Comparison of ENCODE assay signal across 14 mouse cellular contexts in the genomic region with DNA sequence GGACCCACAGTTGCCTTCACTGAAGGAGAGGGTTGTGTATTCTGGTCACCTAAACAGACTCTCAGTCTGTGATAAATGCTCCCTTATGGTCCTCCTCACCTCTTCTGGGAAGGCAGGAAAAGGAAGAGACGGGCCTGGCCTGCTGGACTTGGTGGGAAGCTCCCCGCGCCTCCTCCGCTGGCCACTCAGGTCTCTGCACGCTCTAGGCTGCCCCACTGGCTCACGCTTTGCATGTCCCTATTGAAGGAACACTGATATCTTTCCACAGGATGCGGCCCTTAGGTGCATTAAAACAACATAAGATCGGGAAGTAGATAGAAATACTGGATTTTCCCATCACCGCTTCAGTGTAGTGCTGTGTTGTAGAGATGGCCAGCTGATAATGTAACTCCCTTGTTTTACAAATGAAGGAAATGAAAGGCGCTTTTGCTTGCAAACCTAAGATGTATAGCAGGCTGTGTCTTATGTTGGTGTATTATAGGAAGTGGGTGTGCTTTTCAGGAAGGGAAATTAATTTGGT.
"Had no signal": no experiment of that assay in that cellular context is flagged by ENCODE, and none has a peak within 500 bp of the region (broad histone marks: within the 10 kb centered on the region; RNA-seq: fewer than 3 reads in every experiment).

No protein-coding gene starts in this region.

- H3K4me2 ChIP-seq: limb, embryonic 12.5 days; liver, embryonic 13.5 days; midbrain, embryonic 12.5 days; neural tube, embryonic 13.5 days had no signal

- H3K9me3 ChIP-seq: limb, embryonic 12.5 days; liver, embryonic 13.5 days; midbrain, embryonic 12.5 days; neural tube, embryonic 13.5 days had no signal

- ATAC-seq: liver, postnatal 0 days; midbrain, embryonic 16.5 days had no signal

- H3K27me3 ChIP-seq: limb, embryonic 12.5 days; liver, embryonic 13.5 days; midbrain, embryonic 12.5 days; neural tube, embryonic 13.5 days had no signal

- H3K9ac ChIP-seq: limb, embryonic 12.5 days; liver, embryonic 13.5 days; liver, postnatal 0 days; midbrain, embryonic 12.5 days; neural tube, embryonic 13.5 days had no signal

- H3K4me1 ChIP-seq: limb, embryonic 12.5 days; liver, embryonic 13.5 days; midbrain, embryonic 12.5 days; neural tube, embryonic 13.5 days had no signal

- DNase-seq: kidney, adult 9 months; kidney, postnatal 36 days; layer of hippocampus, adult 9-11 months; layer of hippocampus, postnatal 36 days; liver; liver, embryonic 13.5 days; liver, postnatal 0 days; right cerebral cortex, postnatal 25 days; thymus, postnatal 4 days had no signal

- H3K27ac ChIP-seq: kidney, postnatal 0 days; limb, embryonic 12.5 days; liver, embryonic 13.5 days; midbrain, embryonic 12.5 days; neural tube, embryonic 13.5 days had no signal

- H3K4me3 ChIP-seq: limb, embryonic 12.5 days; liver, embryonic 13.5 days; midbrain, embryonic 12.5 days; neural tube, embryonic 13.5 days had no signal
